Mouse (Mus musculus): ENCODE data around the gene Klhl12.
"Not testable (repeated sequence)": the region's sequence is repeated elsewhere in the genome, so short reads cannot be mapped to it uniquely, and the experiment has no call there.

Gene Klhl12

GRCm38 (mm10) chr1:134516491-134517198 is 61.3 kb downstream of the Klhl12 start:
- DNase-seq: no peak

GRCm38 (mm10) chr1:134517841-134518240 is 62.5 kb downstream of the Klhl12 start:
- not testable (repeated sequence) for DNase-seq

GRCm38 (mm10) chr1:134518677-134519076 is 63.3 kb downstream of the Klhl12 start:
- DNase-seq: peak; percentile 65

- not testable (repeated sequence) for DNase-seq
Measured at GRCm38 (mm10) chr1:134519201-134519600, 63.9 kb downstream of the Klhl12 start.

- DNase-seq: no peak
Measured at GRCm38 (mm10) chr1:134520001-134520721, 64.8 kb downstream of the Klhl12 start.

- no peak for DNase-seq
Measured at GRCm38 (mm10) chr1:134521163-134521562, 65.8 kb downstream of the Klhl12 start.

GRCm38 (mm10) chr1:134522325-134522724 is 67.0 kb downstream of the Klhl12 start:
- DNase-seq: no peak

GRCm38 (mm10) chr1:134524424-134524823 is 69.1 kb downstream of the Klhl12 start:
- no peak for DNase-seq

- DNase-seq: no peak
Measured at GRCm38 (mm10) chr1:134525015-134525414, 69.7 kb downstream of the Klhl12 start.

GRCm38 (mm10) chr1:134526752-134527151 is 71.4 kb downstream of the Klhl12 start:
- no peak for DNase-seq

GRCm38 (mm10) chr1:134530618-134531017 is 75.3 kb downstream of the Klhl12 start:
- DNase-seq: no peak

- not testable (repeated sequence) for DNase-seq
Measured at GRCm38 (mm10) chr1:134533710-134534109, 78.4 kb downstream of the Klhl12 start.

- no peak for DNase-seq
Measured at GRCm38 (mm10) chr1:134535054-134535453, 79.7 kb downstream of the Klhl12 start.

GRCm38 (mm10) chr1:134535513-134535912 is 80.2 kb downstream of the Klhl12 start:
- no peak for DNase-seq

- no peak for DNase-seq
Measured at GRCm38 (mm10) chr1:134540610-134541009, 85.3 kb downstream of the Klhl12 start.

Measured in right cerebral cortex, postnatal 25 days (tissue).